Mouse (Mus musculus) kidney, postnatal 4 days (tissue): ENCODE results near the gene 9130213A22Rik.

ENCODE experiments used
- DNase-seq, 2 experiments: peaks; one replicate each; pipeline ENCODE4 v3.0.0; 2021; ENCODE audit warnings: mixed read lengths in 2 of 2

9130213A22Rik gene

GRCm38 (mm10) chr11:69091566-69092385 lies 30.6 kb downstream of the 9130213A22Rik start:
- no peak for DNase-seq

DNA sequence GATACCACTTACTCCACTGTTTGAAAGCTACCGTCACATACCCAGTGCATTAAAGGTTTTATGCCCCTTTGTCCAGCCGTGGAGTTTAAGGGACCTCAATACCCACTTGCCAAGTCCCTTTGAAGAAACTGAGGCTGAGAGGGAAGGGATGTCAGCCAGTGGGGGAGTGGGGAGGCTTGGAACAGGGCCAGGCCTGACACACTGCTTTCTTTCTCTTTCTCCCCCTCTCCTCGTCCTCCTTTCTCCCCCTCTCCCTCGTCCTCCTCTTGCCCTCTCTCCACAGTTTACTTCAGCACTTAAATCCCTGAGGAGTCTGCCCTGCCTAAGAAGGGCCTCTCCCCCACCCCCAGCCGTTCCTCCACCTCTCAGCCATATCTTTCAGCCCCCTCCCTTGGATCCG lies 32.0 kb downstream of the 9130213A22Rik start:
- DNase-seq: no peak

GRCm38 (mm10) chr11:69089616-69090290 lies 32.6 kb downstream of the 9130213A22Rik start:
- no peak for DNase-seq

- DNase-seq: no peak
Observed at GRCm38 (mm10) chr11:69088856-69089615, 33.4 kb downstream of the 9130213A22Rik start.

- DNase-seq: peak; percentile 94 to 96
Observed at GRCm38 (mm10) chr11:69088103-69088855, 34.1 kb downstream of the 9130213A22Rik start, which contains the start of gene Vamp2. TSS of gene Vamp2 (plus strand) at chr11:69088490.

DNA sequence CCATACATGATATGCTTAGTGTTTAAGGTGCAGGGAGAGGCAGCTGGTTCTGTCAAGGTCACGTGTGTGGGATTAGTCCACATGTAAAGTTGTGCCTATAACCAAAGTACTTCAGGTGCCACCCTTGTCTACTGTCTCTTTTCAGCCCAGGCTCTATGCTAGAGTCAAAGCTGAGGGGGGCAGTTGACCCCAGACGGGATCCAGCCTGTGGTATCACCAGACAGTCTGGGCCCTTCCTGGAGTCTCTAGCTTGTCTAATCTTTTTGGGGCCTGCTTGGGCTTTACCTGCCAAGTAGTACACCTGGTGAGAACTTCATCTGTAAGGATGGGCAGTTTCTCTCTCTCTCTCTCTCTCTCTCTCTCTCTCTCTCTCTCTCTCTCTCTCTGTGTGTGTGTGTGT lies 34.8 kb downstream of the 9130213A22Rik start:
- no peak for DNase-seq

DNA sequence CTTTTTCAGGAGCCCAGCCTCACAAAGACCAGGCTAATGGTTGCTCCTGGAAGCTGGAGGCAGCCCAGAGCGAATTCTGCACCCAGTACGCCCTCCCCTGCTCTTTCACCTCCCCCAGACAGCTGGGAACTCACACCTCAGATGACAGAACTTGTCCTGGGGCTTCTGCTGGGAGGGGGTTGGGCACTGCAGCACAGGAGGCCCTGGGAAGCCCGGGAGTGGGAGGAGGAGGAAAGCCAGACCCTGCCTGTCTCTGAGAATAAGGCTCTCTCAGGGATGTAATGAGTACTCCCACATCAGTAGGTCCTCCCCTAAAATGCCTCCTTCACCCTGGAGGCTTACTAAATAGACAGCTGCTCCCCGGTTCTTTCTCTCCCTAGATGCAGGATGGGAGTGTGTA lies 35.3 kb downstream of the 9130213A22Rik start:
- peak; percentile 73 to 84 for DNase-seq

DNA sequence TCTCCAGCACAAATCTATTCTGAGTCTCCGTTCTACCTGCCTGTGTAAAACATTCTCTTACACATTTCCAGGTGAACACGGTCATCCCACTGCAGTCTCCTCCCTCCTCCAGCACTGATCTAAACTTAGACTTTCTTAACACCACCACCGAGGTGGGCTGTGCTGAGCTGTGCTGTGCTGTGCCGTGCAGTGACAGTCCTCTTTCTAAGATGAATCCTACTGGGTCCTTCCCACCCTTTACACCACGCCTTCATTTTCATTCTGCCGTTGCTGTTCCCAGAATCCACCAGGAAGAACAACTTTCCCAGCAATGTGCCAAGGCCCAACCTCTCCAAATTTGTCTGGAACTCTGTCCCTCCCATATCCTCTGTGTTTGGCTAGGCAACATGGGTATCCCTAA lies 36.0 kb downstream of the 9130213A22Rik start:
- DNase-seq: no peak

DNA sequence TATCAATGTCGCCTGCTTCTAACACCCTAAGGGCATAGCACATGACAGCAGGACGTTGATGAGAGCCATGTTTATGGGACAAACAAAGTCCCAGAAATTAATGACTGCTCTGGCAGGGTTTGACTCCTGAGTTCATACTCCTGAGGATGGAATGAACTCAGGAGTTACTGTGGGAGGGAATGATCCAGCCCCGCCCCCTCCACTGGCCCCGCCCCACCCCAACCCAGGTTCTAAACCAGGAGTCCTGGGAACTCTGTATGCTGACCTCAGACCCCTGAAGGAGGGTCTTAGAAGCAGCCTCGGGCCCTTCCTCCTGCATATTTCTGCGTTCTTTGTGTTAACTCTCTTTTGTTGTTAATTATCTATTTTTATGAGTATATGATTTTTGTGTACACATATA lies 36.8 kb downstream of the 9130213A22Rik start:
- DNase-seq: no peak

DNA sequence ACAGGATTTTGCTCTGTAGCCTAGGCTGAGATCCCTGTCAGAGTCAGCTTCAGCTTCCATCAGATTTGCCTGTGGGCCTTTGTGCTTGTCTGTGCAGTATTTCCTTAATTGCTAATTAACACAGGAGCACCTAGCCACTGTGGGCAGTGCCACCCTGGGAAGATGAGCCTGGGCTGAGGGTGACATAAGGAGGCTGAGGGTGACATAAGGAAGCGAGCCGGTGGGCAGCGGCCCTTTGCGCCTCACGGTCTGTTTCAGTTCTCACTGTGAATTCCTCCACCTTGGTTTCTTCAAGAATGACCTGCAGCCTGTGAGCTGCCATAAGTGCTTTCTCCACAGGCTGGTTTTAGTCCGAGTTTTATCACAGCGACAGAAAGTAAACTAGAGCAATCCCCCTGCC lies 40.8 kb downstream of the 9130213A22Rik start:
- DNase-seq: no peak

GRCm38 (mm10) chr11:69080855-69081222 lies 41.5 kb downstream of the 9130213A22Rik start:
- no peak for DNase-seq

- DNase-seq: no peak
Observed at GRCm38 (mm10) chr11:69080102-69080854, 42.1 kb downstream of the 9130213A22Rik start.

DNA sequence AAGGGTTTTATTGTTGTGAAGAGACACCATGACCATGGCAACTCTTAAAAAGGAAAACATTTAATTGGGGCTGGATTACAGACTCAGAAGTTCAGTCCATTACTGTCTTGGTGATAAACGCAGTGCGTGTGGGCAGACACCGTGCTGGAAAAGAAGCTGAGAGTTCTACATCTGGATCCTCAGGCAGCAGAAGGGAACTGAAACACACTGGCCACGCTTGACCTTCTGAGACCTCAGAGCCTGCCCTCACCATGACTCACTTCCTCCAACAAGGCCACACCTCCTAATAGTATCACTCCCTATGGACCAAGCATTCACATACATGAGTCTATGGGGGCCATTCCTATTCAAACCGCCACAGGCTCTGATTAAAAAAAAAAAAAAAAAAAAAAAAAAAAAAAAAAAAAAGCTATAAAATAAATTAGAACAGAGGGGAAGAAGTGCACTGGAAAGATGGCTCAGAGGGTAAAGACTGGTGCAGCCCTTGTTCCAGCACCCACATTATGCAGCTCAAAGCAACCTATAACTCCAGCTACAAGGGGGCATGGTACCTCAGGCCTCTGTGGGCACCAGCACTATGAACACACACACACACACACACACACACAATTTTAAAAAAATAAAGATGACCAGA lies 43.5 kb downstream of the 9130213A22Rik start:
- DNase-seq: no peak

- no peak for DNase-seq
Observed at GRCm38 (mm10) chr11:69078041-69078440, 44.3 kb downstream of the 9130213A22Rik start.

GRCm38 (mm10) chr11:69077316-69077715 lies 45.1 kb downstream of the 9130213A22Rik start:
- no peak for DNase-seq

GRCm38 (mm10) chr11:69076572-69076971 lies 45.8 kb downstream of the 9130213A22Rik start:
- DNase-seq: no peak

GRCm38 (mm10) chr11:69075764-69076479 lies 46.5 kb downstream of the 9130213A22Rik start:
- no peak for DNase-seq

DNA sequence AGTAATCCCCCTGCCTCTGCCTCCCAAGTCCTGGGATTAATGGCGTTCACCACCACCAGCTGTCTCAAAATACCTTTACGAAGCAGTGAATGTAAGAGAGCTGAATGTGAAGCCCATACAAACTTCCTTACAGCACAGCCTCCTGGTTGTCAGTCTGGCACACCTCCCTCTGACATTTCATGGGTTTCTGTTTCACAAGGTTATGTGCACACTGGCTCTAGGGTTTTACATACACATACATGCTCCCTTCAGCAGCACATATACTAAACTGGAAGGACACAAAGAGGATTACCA lies 47.7 kb downstream of the 9130213A22Rik start:
- no peak for DNase-seq

- no peak for DNase-seq
Observed at GRCm38 (mm10) chr11:69073951-69074775, 48.2 kb downstream of the 9130213A22Rik start.
